Mouse (Mus musculus) thymus, postnatal 4 days (tissue): ENCODE data around the gene Kcnj13.

Experiments
- DNase-seq: peaks from one replicate; pipeline ENCODE4 v3.0.0; 2021

Kcnj13 gene

DNA sequence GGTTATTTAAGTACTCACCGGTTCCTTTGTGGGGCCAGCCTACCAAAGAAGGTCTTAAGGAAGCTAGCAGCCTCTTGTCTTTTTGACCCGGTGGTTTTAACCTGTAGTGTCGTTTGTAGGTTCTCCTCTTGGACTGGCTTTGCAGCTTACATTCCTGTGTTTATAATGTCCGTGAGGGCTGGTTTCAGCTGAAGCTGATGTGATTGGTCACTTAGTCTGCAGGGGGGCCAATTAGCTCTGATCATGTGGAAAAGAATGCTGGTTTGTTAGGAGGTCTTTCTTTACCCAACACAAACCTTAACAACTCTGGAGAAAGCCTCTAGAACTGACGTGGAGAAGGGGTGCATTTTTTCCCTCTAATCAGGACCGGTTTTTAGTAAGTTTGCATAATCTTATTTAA, at the start of gene Kcnj13:
TSS of gene Kcnj13 (minus strand) at position 136 of the 400 bp plus-strand sequence.
- DNase-seq: no peak

DNA sequence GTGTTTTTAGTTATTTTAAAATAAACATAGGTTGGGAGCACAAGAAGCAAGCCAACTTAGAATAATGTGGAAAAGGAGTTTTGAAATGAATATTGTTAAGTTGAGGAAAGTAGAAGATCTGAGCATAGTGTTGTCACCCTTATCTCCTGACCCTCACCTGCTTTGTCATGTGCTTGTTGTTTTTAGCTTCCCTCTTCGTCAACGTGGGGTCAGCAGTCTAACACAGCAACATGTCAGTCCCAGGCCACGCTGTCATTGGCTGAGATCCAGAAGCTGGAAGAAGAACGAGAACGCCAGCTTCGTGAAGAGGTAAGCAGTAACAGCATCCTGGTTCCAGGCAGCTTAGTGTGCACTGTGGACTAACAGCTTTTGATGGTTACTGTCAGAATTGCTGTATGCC, 42.1 kb upstream of the Kcnj13 start:
- DNase-seq: no peak

- DNase-seq: no peak
Measured at GRCm38 (mm10) chr1:87435125-87435524, 40.6 kb upstream of the Kcnj13 start.

DNA sequence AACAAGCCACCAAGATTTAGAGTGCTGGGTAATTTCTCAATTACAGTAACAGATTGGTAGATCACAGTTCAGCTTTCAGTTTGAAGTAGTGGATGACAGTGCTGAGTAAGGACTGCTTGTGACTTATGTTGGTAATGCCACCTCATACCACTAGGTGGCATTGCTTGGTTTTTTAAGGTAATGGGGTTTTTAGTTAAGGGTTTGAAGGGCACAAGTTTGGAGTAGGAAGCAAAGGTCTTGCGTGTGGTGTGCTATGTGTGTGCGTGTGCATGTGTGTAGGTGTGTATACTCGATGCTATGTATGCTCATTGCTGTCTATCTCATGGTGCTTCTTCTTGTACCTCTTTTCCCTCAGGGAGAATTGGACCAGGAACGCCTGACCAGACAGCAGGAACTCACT, 24.2 kb upstream of the Kcnj13 start:
- peak; percentile 27 for DNase-seq

- DNase-seq: no peak
Measured at GRCm38 (mm10) chr1:87409380-87409779, 14.9 kb upstream of the Kcnj13 start.

- no peak for DNase-seq
Measured at GRCm38 (mm10) chr1:87406012-87406411, 11.5 kb upstream of the Kcnj13 start.

GRCm38 (mm10) chr1:87404710-87405109, 10.2 kb upstream of the Kcnj13 start:
- no peak for DNase-seq

DNA sequence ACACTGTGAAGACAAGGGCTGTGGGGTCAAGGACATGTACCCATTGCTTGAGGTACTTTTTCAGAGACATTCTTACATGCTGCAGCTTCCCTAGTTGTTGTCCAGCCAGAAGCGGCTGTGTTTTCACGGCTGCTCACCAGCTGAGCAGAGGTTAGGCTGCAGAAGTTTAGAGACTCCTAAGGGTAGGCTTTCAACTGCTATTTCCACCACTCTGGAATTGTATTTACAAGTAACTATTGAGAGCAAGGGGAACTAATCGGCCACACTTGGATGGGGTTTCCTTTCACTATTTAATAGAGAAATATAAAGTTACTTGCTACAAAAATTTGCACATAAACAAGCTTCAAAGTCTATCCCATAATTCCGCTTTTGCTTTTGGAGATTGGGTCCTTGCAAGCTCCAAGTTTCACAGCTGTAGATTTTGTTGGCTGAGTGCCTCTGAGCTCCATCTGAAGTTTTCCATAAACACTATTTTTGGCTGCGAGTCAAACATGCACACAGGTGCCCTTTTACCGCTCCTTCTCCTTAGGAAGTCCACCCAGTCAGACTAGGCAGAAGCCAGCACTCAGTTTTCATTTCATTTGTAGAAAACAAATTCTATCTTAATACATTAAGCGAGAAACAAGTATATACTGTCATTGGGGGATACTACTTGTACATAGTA, 2.5 kb upstream of the Kcnj13 start:
- DNase-seq: no peak

GRCm38 (mm10) chr1:87393444-87394195, 909 bp downstream of the Kcnj13 start:
- no peak for DNase-seq

GRCm38 (mm10) chr1:87386436-87387092, 8.0 kb downstream of the Kcnj13 start:
- no peak for DNase-seq

GRCm38 (mm10) chr1:87381152-87381551, 13.4 kb downstream of the Kcnj13 start:
- no peak for DNase-seq

GRCm38 (mm10) chr1:87379919-87380318, 14.6 kb downstream of the Kcnj13 start:
- DNase-seq: no peak

DNA sequence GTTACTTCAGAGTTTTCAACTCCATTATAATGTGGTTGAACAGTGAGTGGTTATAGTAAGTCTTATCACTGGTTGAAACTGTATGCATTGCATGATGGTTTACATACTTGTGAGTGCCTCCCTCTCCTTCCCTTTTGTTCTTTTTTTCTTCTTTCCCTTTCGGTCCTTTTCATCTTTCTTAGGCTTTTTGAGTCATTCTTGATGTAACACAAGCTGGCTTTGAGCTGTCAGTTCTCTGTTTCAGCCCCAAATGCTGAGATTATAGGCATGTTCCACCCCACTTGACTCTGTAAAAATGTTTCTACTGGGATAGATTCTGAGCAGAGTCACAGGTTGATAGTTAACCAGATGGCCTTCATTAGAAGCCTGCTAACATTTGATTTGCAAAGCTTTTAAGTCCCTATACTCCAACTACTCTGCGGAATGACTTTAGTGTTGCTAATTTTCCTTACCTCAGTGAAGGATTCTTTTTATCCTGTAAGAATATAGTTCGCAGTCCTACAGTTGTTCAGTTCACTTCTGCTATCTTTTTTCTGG, 16.4 kb downstream of the Kcnj13 start:
- no peak for DNase-seq

GRCm38 (mm10) chr1:87360276-87360675, 34.3 kb downstream of the Kcnj13 start:
- no peak for DNase-seq

DNA sequence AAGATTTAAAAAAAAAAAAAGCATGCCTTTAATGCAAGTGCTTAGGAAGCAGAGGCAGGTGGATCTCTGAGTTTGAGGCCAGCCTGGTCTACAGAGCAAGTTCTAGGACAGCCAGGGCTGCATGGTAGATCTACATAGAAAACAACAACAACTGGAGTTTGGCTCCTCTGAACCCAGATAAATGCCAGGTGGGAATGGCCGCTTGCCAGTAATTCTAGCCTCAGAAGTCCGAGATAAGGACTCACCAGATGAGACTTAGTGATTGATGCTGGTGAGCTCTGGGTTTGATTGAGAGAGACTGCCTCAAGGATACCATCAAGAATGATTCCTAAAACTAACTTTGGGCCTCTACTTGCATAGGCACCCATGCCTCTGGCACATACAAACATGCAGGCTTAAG, 44.0 kb downstream of the Kcnj13 start:
- DNase-seq: no peak
